Mouse (Mus musculus) liver, embryonic 14.5 days (tissue): ENCODE results near the gene Gm3854. TPM values are rescaled to one million over a fixed set of nuclear protein-coding genes. Genes with fewer than 3 reads are reported as not detected.
"Not testable (repeated sequence)": the region's sequence is repeated elsewhere in the genome, so short reads cannot be mapped to it uniquely, and the experiment has no call there.

Experiments used
- ATAC-seq: fragments of 200-750 bp; cut with Nextera tagmentation; 2 replicates; pipeline ENCODE4 v1.8.0; 2017; ENCODE audit warnings: moderate number of reproducible peaks, mild to moderate bottlenecking, moderate library complexity; ENCODE audit not compliant: insufficient read depth
- DNase-seq, 3 experiments: peaks; one replicate each; pipeline ENCODE4 v3.0.0-alpha.2; 2012 to 2013; ENCODE audit warnings: low read depth in 3 of 3, low spot score in 3 of 3
- H3K27ac ChIP-seq: fragments of 300-500 bp; sonication (generic); 2 replicates; pipeline ENCODE4 v1.5.1; 2014; ENCODE audit warnings: moderate library complexity, mild to moderate bottlenecking, control low read depth, inconsistent platforms
- H3K27me3 ChIP-seq: fragments of 300-500 bp; sonication (generic); 2 replicates; pipeline ENCODE4 v1.6.1; 2014; ENCODE audit warnings: mild to moderate bottlenecking, low read length, moderate library complexity; ENCODE audit not compliant: control insufficient read depth, insufficient read depth
- H3K36me3 ChIP-seq: fragments of 300-500 bp; sonication (generic); replicated peaks from 2 replicates; pipeline ENCODE4 v1.6.1; 2014; ENCODE audit warnings: low read depth; ENCODE audit not compliant: control insufficient read depth, insufficient read depth
- H3K4me1 ChIP-seq, 2 experiments: fragments of 200-500 bp in 1 of 2; fragments of 300-500 bp in 1 of 2; sonication (generic) in 1 of 2; replicated peaks; 2 replicates each; pipeline ENCODE4 v1.6.1; 2012 to 2014; ENCODE audit warnings: antibody characterized with exemption in 1 of 2, inconsistent platforms in 1 of 2, low read length in 1 of 2; ENCODE audit not compliant: control insufficient read depth in 2 of 2, insufficient read depth in 2 of 2
- H3K4me2 ChIP-seq: fragments of 300-500 bp; sonication (generic); 2 replicates; pipeline ENCODE4 v1.6.1; 2014; ENCODE audit warnings: low read depth, mild to moderate bottlenecking, control low read depth, moderate library complexity
- H3K4me3 ChIP-seq, 2 experiments: fragments of 200-500 bp in 1 of 2; fragments of 300-500 bp in 1 of 2; sonication (generic) in 1 of 2; 2 replicates each; pipeline ENCODE4 v1.5.1; 2012 to 2014; ENCODE audit warnings: low read depth in 2 of 2, low read length in 2 of 2, mild to moderate bottlenecking in 2 of 2, control low read depth in 1 of 2, inconsistent platforms in 1 of 2, moderate library complexity in 1 of 2; ENCODE audit not compliant: insufficient read depth in 1 of 2
- H3K9ac ChIP-seq: fragments of 300-500 bp; sonication (generic); replicated peaks from 2 replicates; pipeline ENCODE4 v1.6.1; 2014; ENCODE audit warnings: mild to moderate bottlenecking, control low read depth, moderate library complexity
- H3K9me3 ChIP-seq: fragments of 300-500 bp; sonication (generic); 2 replicates; pipeline ENCODE4 v1.6.1; 2016; ENCODE audit warnings: low read length, mixed read lengths; ENCODE audit not compliant: control insufficient read depth
- CTCF ChIP-seq: IDR thresholded peaks from 2 replicates; pipeline ENCODE4 v1.5.1; 2016; ENCODE audit warnings: antibody characterized with exemption, low read depth, control low read depth
- EP300 ChIP-seq: IDR thresholded peaks from 2 replicates; pipeline ENCODE4 v1.6.1; 2016; ENCODE audit warnings: antibody characterized with exemption, low read depth
- WGBS: fragments of 180-500 bp; shearing (Covaris S2); extraction: QIAGEN DNeasy Blood & Tissue Kit; methylation state at CpG from one replicate; pipeline ENCODE4 v1.1.7; 2014; ENCODE audit not compliant: insufficient replicate concordance; 5-methylcytosine and 5-hydroxymethylcytosine counted together
- polyA plus RNA-seq, 2 experiments: library from polyadenylated mRNA; depleted of rRNA in 1 of 2; stranded (reverse) in 1 of 2; unstranded in 1 of 2; fragments of >200 nt; fragmentation: Nextera tagmentation in 1 of 2; extraction: Ambion mirVana in 1 of 2; gene quantifications; 2 replicates each; pipeline versions ENCODE4 v1.2.1 to v1.2.3; 2012 to 2014

The Gm3854 gene
- polyA plus RNA-seq (2012; rRNA removed) (0.13 and 0.20 TPM in 2 replicates), polyA plus RNA-seq (2014; fragmentation: Nextera tagmentation; extraction: Ambion mirVana) (0.06 and 0.16 TPM in 2 replicates)

GRCm38 (mm10) chr7:6343501-6344071 is at the start of gene Gm3854:
Gene Gm3854, plus strand, starts transcription at chr7:6343759.
- DNase-seq (peak in 1 of 3 experiments; percentile 35), ATAC-seq (peak; percentile 81)
- Histone ChIP-seq H3K4me2 (peak within 1 kb of the TSS; percentile 60), H3K9ac (peak within 1 kb of the TSS; percentile 51), H3K27me3 (no peaks in the 10 kb centered on the region), H3K9me3 (no peaks in the 10 kb centered on the region), H3K4me3 (peak within 1 kb of the TSS; percentile 57 to 76), H3K36me3 (no peaks in the 10 kb centered on the region), H3K4me1 (0 out of 4 replicates have a peak, but pooled peaks cover 0 to 2% of the 10 kb centered on the region in 2 experiments), H3K27ac (no peak within 1 kb of the TSS)
- under 1% methylated on average over 26 of the region's 26 CpGs for WGBS
- TF ChIP-seq CTCF (no peak), EP300 (no peak)

- not testable (repeated sequence) for H3K4me1 ChIP-seq, H3K27me3 ChIP-seq, H3K36me3 ChIP-seq, DNase-seq, H3K9ac ChIP-seq, H3K4me3 ChIP-seq, H3K9me3 ChIP-seq, H3K4me2 ChIP-seq, H3K27ac ChIP-seq, ATAC-seq
- 71% methylated on average over 11 of the region's 11 CpGs for WGBS
Observed at GRCm38 (mm10) chr7:6300796-6301195, 42.8 kb upstream of the Gm3854 start.

GRCm38 (mm10) chr7:6330458-6331232 is 12.9 kb upstream of the Gm3854 start:
- peak overlapping the region; percentile 68 to 88 for H3K4me3 ChIP-seq
- peaks cover 0 to 10% of the 10 kb centered on the region in 2 experiments; a peak in 3 of 4 replicates for H3K4me1 ChIP-seq
- H3K27ac ChIP-seq, result no peak overlapping the region
- H3K36me3 ChIP-seq, result no peaks in the 10 kb centered on the region
- no peaks in the 10 kb centered on the region for H3K27me3 ChIP-seq
- TF ChIP-seq CTCF (no peak), EP300 (no peak)
- peak overlapping the region; percentile 82 for H3K4me2 ChIP-seq
- WGBS, result 14% methylated on average over 23 of the region's 23 CpGs
- ATAC-seq (peak; percentile 70), DNase-seq (no peak)
- peak overlapping the region; percentile 79 for H3K9ac ChIP-seq
- no peaks in the 10 kb centered on the region for H3K9me3 ChIP-seq

GRCm38 (mm10) chr7:6331233-6331956 is 12.2 kb upstream of the Gm3854 start, which contains the start of gene Zfp583:
Gene Zfp583, minus strand, starts transcription at chr7:6331285.
- WGBS, result 4% methylated on average over 31 of the region's 31 CpGs
- peak within 1 kb of the TSS; percentile 82 for H3K4me2 ChIP-seq
- peaks cover 0 to 10% of the 10 kb centered on the region in 2 experiments; a peak in 3 of 4 replicates for H3K4me1 ChIP-seq
- ATAC-seq (peak; percentile 95), DNase-seq (peak; percentile 60 to 69 (median 61))
- no peak within 1 kb of the TSS for H3K27ac ChIP-seq
- peak within 1 kb of the TSS; percentile 79 for H3K9ac ChIP-seq
- no peaks in the 10 kb centered on the region for H3K36me3 ChIP-seq
- peak within 1 kb of the TSS; percentile 68 to 88 for H3K4me3 ChIP-seq
- H3K9me3 ChIP-seq, result no peaks in the 10 kb centered on the region
- H3K27me3 ChIP-seq, result no peaks in the 10 kb centered on the region
- TF ChIP-seq EP300, result no peak
- TF ChIP-seq CTCF, result no peak
